Mouse (Mus musculus) CD4-positive, CD25-positive, alpha-beta regulatory T cell, adult 4 months (primary cell): Measurements from ENCODE around the gene Tnni2. TPM values are rescaled to one million over a fixed set of nuclear protein-coding genes. Genes with fewer than 3 reads are reported as not detected.
A peak's percentile ranks its signal among the peaks of the same experiment; 100 is the strongest.
"Not testable (repeated sequence)": the region's sequence is repeated elsewhere in the genome, so short reads cannot be mapped to it uniquely, and the experiment has no call there.

Experiments
- ATAC-seq: one replicate; pipeline ENCODE4 v1.8.0; 2017
- polyA plus RNA-seq, 2 experiments: library from polyadenylated mRNA; unstranded; fragments of 100-300 nt; shearing (Covaris generic); gene quantifications; one replicate each; pipeline ENCODE4 v1.2.1; 2017

The Tnni2 gene
- not detected for polyA plus RNA-seq

GRCm38 (mm10) chr7:142441585-142441984 lies at the start of gene Tnni2:
TSS of gene Tnni2 (plus strand) at chr7:142441808.
- no peak for ATAC-seq

- ATAC-seq = no peak
Measured at GRCm38 (mm10) chr7:142393191-142393590, 48.4 kb upstream of the Tnni2 start.

GRCm38 (mm10) chr7:142394261-142395190 lies 47.1 kb upstream of the Tnni2 start:
- peak; percentile 37 for ATAC-seq

GRCm38 (mm10) chr7:142395472-142395871 lies 46.1 kb upstream of the Tnni2 start:
- ATAC-seq = no peak

GRCm38 (mm10) chr7:142396611-142397010 lies 45.0 kb upstream of the Tnni2 start:
- ATAC-seq = no peak

GRCm38 (mm10) chr7:142398052-142398451 lies 43.6 kb upstream of the Tnni2 start:
- ATAC-seq = no peak

- ATAC-seq = no peak
Measured at GRCm38 (mm10) chr7:142399250-142399649, 42.4 kb upstream of the Tnni2 start.

GRCm38 (mm10) chr7:142400112-142400749 lies 41.4 kb upstream of the Tnni2 start:
- ATAC-seq = no peak

GRCm38 (mm10) chr7:142400750-142401142 lies 40.9 kb upstream of the Tnni2 start:
- ATAC-seq = no peak

GRCm38 (mm10) chr7:142403591-142403990 lies 38.0 kb upstream of the Tnni2 start:
- no peak for ATAC-seq

GRCm38 (mm10) chr7:142405134-142405533 lies 36.5 kb upstream of the Tnni2 start:
- not testable (repeated sequence) for ATAC-seq

- no peak for ATAC-seq
Measured at GRCm38 (mm10) chr7:142407935-142408334, 33.7 kb upstream of the Tnni2 start.

- no peak for ATAC-seq
Measured at GRCm38 (mm10) chr7:142408686-142409085, 32.9 kb upstream of the Tnni2 start.

- ATAC-seq = no peak
Measured at GRCm38 (mm10) chr7:142409603-142410002, 32.0 kb upstream of the Tnni2 start.

- no peak for ATAC-seq
Measured at GRCm38 (mm10) chr7:142413285-142413684, 28.3 kb upstream of the Tnni2 start.

GRCm38 (mm10) chr7:142415314-142415713 lies 26.3 kb upstream of the Tnni2 start:
- ATAC-seq = no peak

GRCm38 (mm10) chr7:142416225-142416624 lies 25.4 kb upstream of the Tnni2 start:
- no peak for ATAC-seq

- no peak for ATAC-seq
Measured at GRCm38 (mm10) chr7:142418027-142418426, 23.6 kb upstream of the Tnni2 start.

- ATAC-seq = no peak
Measured at GRCm38 (mm10) chr7:142418679-142419078, 22.9 kb upstream of the Tnni2 start.

GRCm38 (mm10) chr7:142419887-142420286 lies 21.7 kb upstream of the Tnni2 start:
- ATAC-seq = no peak

- no peak for ATAC-seq
Measured at GRCm38 (mm10) chr7:142421826-142422225, 19.8 kb upstream of the Tnni2 start.

GRCm38 (mm10) chr7:142425641-142426213 lies 15.9 kb upstream of the Tnni2 start:
- ATAC-seq = no peak

- ATAC-seq = no peak
Measured at GRCm38 (mm10) chr7:142428213-142428612, 13.4 kb upstream of the Tnni2 start.
